Mouse (Mus musculus): ENCODE measurements at regions not wholly inside any gene's neighbourhood (a gene's known extent, or its start where the extent isn't known, plus 50 kb on each side); places are given as distances from the start of the nearest gene placed in this dataset.

- peak; percentile 54 for DNase-seq
These were observed 50.5 kb upstream of the Cdh5 start for GRCm38 (mm10) chr8:104050694-104051539.

- DNase-seq, result no peak
These were observed 49.9 kb upstream of the Cdh5 start for GRCm38 (mm10) chr8:104051540-104051882.

Data from cerebellum, adult 9-10 months (tissue).